Mouse (Mus musculus): Measurements from ENCODE around the gene Wtip.

DNA sequence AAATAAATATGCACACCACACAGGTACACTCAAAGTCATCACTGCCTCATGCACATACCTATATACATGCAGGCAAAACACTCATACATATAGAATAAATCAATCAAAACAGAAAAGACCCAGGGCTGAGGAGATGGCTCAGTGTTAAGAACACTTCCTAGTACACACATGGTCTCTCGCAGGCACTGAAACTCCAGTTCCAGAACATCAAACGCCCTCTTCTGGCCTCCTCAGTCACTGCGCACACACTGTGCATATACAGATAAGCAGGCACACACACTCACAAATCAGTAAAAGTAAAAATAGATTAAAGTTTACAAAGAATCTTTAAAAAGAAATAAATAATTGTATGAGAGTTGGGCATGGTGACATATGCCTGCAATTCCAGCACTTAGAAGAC is 6.8 kb downstream of the Wtip start:
- no peak for TF ChIP-seq USF2 (conservative IDR thresholded peaks at IDR 0.05; ENCODE audit: low read depth, low read length)
- no peak for TF ChIP-seq EP300 (IDR thresholded peaks at IDR 0.05; ENCODE audit: low read length)
- TF ChIP-seq MAX (IDR thresholded peaks at IDR 0.05; ENCODE audit: low read length): no peak
- no peak for TF ChIP-seq CTCF (conservative IDR thresholded peaks at IDR 0.05 in 1 of 2, IDR thresholded peaks at IDR 0.05 in 1 of 2; ENCODE audit: low read depth in 2 of 2, low read length in 2 of 2)
- TF ChIP-seq MAFK (IDR thresholded peaks at IDR 0.05; ENCODE audit: insufficient replicate concordance, low read length): no peak
- no peak for TF ChIP-seq ZNF384 (IDR thresholded peaks at IDR 0.05; ENCODE audit: low read depth, low read length)
